Mouse (Mus musculus) bone marrow macrophage, adult 2 months (primary cell): ENCODE results near the gene Rps19.

Experiments used
- CTCF ChIP-seq: IDR thresholded peaks from 2 replicates; pipeline ENCODE4 v1.5.1; 2012; ENCODE audit warnings: low read depth, mild to moderate bottlenecking, low read length, moderate library complexity
- POLR2A ChIP-seq: IDR thresholded peaks from 2 replicates; pipeline ENCODE4 v1.6.1; 2012; ENCODE audit warnings: mild to moderate bottlenecking, low read depth, low read length, borderline replicate concordance

- TF ChIP-seq CTCF (no peak), POLR2A (no peak)
Observed at GRCm38 (mm10) chr7:24869080-24869479, 15.1 kb upstream of the Rps19 start.
